Mouse (Mus musculus): ENCODE measurements at regions not wholly inside any gene's neighbourhood (a gene's known extent, or its start where the extent isn't known, plus 50 kb on each side); places are given as distances from the start of the nearest gene placed in this dataset.
"Not testable (repeated sequence)": the region's sequence is repeated elsewhere in the genome, so short reads cannot be mapped to it uniquely, and the experiment has no call there.

DNA sequence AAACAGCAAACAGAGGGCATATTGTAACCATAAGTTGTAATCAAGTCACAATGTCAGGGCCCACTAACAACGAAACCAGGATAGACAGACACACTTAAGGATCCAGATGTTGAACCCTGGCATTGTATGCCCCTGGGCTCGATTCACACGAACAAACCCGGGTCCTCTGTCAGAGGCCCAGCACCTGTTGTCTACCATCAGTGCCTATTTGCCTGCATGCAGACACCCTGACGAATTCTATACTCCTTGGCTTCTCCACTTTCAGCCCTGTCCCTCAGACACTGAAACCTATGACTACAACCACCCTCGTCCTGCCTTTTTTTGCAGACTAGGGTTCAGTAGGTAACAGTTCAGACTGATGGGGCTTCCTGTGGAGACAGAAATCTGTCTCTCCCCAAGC, 170.6 kb upstream of the Pkdcc start:
- no peak for DNase-seq (ENCODE audit: low spot score)

DNA sequence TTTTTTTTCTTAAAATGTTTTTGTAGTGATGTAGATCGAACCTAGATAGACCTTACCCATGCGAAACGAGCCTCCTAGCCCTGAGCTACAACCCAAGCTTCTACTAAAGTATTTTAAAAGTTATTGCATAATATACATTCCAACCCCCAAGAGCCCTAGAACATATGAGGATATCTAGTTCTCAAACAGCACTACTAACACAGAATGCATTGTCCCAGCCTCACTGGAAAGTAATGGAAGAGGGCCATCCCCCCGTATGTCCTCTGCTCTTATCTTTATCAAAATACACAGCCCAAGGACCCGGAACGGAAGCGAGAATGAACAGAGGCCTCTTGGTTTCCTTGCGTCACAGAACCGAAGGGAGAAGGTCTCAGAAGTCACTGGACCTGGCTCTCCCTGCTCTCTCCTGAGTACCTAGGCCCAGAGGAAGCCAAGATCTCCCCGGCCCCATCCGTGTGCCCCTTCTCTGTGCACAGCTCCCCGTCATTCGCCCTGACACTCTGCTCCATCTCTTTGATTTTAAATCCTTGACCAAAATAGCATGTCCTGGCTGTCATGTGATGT, 165.0 kb upstream of the Pkdcc start:
- no peak for DNase-seq (ENCODE audit: low spot score)

DNA sequence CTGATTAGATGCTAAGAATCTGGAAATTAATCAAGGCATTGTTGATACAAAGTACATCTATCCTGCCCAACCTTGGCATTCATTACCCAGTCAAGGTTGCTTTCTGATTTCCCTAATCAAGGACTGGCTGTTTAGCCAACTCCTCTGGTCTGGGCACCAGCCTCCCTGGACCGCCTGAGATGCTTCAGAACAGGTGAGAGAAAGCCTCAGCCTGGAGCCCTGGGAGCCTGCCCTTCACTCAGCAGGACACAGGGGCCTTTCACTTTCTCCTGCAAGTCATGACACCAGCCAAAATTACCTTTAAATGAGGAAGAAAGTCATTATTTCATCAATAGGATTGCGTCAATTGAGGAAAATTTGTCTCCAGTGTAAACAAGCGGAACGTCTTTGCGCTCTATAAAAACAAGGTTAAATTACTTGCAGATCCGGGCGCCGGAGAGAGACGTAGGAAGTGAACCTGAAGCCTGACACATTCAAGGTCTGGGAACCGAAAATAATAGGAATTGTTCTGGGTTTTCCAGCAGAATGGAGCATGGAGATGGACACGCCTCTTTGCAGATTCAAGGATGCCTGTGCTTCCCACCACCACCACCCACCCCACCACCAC, 164.4 kb upstream of the Pkdcc start:
- no peak for DNase-seq (ENCODE audit: low spot score)

DNA sequence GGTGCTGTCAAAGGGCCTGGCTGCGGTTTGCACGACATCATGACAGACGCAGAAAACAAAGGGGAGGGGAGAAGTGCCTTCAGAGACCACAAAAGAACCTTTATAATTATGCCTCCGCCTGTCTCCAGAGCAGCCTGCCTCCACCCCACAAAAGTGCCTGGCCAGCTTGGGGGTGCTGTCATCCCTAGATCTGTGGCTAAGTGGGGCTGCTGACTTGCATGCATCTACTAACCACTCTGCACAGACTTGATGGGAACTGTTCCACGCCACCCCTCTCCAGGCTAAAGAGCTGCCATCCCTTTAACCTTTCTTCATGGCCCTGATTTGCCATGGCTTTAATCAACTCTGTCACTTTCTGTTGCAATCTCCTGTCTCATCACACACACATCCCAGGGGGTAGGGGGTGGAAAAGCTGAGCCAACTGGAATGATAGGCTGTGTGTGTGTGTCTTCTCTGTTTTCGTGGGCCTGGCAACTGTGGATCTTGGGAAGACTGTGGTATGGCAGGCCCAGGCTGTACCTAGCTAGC, 162.4 kb upstream of the Pkdcc start:
- no peak for DNase-seq (ENCODE audit: low spot score)

DNA sequence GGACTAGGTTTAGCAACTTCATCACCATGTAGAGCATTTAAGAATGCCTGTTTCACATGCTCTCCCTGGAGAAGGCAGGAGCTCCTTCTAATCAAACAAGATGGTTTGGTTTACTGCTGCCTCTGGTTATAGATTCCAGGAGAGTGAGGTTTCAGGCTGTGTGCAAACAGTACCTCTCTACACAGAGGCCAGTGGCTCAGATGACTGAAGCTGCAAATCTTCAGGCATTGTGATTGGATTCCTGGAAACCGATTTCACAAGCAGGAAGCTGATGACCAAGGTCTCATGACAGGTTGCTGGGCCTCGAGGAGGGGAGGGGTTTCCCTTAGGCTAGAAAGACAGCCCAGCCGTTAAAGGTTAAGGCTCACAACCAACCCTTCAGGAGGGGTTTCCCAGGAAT, 157.3 kb upstream of the Pkdcc start:
- no peak for DNase-seq (ENCODE audit: low spot score)

DNA sequence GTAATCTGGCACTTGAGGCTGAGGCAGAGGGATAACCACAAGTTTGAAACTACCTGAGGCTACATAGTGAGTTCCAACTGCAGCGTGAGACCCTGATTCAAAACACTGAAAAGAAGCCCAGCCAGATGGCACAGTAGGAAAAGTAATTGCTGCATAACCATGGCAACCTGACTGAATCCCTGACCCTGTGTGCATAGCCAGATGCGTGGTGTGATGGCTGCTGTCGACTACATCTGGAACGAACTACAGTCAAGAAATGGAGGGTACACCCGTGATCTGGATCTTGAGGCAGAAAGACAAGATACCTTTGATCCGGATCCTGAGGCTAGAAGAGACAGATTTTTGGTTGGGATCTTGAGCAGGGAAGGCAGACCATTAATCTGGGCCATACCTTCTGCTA, 153.2 kb upstream of the Pkdcc start:
- DNase-seq (ENCODE audit: low spot score), result no peak

DNA sequence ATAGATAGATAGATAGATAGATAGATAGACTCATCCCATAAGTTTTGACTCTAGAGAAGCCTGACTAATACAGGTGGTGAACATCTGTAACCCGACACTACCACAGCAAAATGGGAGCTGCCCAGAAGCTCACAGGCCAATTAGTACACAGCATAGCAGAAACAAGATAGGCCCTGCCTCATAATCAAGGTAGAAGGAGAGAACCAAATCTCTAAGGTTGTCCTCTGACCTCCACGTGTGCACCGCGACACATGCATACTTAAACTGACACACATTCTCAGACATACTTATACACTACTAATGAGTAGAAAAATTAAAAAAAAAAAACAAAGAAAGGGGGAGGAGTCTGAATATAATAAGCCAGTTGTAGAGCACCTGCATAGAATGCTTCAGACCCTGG, 151.2 kb upstream of the Pkdcc start:
- no peak for DNase-seq (ENCODE audit: low spot score)

DNA sequence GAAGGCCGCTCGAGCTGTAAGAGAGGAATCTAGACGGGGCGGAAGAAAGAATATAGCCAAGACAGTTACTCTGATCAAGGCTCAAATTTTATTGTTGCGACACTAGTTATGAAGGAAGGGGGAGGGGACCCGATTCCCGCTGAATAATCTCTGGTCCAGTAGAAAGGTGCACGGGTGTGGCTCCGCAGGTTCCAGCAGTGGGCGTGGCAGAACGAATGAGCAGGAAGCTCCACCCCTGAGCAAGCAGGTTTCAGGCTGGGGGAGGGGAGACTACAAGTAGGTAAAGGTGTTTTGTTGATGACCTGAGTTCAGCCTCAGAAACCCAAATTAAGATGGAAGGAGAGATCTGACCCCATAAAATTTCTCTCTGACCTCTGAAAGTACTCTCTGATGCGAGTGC, 150.7 kb upstream of the Pkdcc start:
- DNase-seq (ENCODE audit: low spot score), result not testable (repeated sequence)

DNA sequence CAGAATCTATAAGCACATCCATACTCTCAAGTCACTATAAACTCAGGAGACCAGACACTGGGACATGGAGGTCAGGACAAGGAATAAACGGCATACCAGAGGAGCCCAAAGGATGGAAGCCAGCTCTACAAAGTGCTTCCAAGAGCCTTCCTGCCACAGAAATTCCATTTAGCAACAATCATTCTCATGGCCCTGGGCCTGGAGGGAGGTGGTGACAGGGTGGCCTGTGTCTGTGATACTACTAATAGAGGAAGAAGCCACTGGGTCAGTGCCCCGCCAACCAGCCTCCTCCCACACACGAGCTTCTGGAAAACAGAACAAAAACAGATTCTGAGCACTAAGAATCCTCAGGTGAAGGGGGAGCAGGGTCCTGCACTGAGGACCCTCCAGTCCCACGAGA, 145.8 kb upstream of the Pkdcc start:
- no peak for DNase-seq (ENCODE audit: low spot score)

DNA sequence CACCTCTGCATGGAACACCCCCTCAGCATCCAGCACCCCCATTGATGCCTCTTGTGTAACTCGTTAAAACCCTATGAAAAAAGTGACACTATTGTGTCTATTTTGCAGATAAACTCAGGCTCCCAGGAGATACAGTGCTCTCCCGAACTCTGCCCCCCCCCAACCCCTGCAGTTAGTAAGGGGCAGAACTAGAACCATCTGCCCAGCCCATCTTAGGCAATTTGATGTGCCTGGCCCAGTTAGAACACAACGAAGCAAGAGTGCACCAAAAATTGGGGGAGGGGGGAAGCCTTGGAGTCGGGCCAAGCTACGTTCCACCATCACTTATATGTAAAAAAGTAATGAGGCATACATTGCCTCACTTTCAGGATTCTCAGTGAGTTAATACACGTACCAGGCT, 143.3 kb upstream of the Pkdcc start:
- no peak for DNase-seq (ENCODE audit: low spot score)

DNA sequence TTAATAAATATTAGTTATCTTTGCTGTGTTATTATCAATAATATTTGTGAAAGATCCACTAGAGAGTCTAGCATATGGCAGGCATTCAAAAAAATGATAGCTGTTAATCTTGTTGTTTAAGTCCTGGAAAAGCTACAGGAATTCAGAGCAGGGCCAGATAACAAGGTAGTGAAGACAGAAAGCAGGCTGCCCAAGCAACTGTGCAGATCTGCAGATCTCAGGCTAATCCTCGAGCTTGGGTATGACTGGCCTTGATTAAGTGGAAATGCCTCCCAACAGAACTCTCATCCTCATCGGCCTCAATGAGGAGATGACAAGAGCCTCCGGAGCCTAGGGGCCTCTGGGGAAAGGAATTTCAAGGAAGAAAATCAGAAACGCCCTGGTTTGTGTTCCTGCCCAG, 142.9 kb upstream of the Pkdcc start:
- no peak for DNase-seq (ENCODE audit: low spot score)

DNA sequence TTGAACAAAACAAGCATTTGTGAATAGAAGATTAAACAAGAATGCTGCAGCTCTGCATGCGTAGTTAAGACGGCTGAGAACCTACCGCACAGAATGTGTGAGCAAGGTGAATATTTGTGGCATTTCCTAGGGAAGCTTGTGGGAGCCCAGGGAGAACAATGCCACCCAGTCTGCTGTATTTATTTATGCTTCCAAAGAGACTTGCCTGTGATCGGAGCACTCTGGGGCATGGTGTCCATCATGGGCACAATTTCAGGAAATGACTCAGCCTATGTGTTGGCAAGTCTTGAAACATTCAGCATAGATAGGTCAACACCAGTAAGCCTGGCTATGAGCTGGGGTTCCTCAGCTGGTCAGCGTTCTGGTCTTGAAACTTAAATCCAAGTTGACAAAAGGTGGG, 140.2 kb upstream of the Pkdcc start:
- DNase-seq (ENCODE audit: low spot score), result no peak

DNA sequence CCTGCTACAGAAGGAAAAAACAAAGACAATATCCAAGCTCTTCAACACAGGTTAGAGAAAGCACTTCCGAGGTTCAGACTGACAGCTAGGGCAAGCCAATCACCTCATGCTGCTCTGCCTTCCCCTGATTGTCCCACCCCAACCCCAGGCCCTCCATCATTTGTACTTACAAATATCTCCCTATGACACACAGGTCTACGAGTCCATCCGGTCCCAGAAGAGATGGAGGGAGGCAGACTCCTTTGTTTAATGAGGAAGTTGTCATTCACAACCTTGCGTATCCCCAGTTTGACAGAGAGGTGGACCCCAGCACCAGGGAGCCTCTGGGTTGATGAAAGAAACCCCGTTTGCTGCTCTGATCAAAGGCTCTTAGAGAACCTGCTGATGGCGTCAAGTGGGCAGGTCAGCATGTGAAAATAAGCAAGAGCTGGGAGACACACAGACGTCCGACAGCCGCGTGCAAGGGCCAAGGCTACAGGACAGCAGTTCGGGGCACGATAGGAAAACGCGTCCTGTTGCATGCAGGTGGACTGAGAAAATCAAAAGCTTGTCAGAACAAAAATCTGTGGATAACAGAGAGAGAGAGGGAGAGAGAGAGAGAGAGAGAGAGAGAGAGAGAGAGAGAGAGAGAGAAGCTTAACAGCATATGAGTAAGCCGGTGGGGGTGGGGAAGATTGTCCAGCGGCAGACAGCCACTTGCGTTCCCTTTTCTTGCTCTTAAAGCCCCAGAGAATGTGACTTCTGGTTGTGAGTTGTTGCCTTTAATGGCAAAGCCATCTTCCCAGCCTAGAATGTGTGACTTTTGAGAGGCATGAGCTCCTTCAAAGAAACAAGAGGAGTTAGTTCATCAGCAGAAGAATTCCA, 137.1 kb upstream of the Pkdcc start:
- DNase-seq (ENCODE audit: low spot score), result no peak

DNA sequence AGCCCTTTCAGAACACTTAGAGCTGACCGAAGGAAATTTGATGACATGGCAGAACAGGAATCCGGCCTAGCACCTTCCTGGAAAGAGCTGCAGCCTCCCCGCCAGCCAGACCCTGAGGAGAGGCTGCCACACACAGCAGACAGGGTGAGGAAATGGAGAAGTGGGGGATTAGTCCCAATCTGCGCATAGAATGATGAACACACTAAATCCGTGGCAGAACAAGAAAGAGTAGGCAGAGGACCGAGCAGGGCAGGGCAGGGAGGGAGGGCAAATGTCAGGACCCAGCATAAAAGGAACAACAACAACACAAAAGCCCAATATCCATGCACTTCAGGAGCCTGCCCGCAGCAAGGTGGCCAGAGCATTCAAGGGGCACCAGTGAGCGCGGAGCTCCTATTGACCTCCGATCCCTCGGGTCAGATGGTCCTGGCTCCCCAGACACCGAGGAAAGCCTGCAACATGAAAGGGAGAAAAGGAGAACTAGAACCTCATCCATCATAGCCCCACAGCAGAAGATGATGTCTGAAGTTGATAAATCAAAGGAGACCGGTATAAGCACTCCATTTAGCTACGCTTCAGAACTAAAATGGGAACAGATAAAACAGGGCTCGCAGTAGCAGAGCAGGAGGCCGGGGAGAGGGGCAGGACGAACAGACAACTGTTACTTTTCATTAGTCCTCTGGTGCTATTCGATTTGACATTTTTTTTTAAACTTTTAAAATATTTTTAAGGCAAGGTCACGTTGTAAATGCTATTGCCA, 136.3 kb upstream of the Pkdcc start:
- DNase-seq (ENCODE audit: low spot score), result no peak

DNA sequence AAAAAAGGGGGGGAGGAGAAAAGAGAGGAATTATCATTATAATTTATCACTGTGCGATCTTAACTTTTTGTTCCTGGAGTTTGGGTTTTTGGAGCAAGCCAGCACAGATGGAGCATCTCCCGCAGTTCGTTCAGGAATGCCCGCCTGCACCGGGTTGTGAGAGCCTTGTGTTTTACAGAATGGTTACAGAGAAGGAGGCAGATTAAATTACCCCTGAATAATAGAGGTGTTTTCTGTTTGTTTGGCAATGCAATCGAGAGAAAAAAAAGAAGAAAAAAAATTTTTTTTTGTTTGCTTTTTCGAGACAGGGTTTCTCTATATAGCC, 135.8 kb upstream of the Pkdcc start:
- DNase-seq (ENCODE audit: low spot score), result no peak

DNA sequence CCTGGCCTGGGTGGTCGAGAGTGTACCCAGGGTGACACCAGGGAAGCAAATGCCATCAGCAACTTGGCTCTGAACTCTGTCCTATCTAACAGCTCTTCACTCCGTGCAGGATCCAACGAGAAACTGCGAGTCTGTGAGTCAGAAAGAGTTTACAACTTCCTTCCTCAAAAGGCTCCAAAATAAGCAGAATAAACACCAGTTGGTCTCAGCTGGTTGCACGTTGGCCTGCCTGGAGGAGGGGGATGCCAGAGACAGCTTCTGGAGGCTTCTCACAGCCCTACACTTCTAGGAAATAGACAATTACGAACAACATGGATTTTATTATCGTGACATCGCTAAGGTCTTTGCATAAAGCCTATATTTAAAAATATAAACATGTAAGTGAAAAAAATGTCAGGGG, 133.4 kb upstream of the Pkdcc start:
- DNase-seq (ENCODE audit: low spot score), result no peak

DNA sequence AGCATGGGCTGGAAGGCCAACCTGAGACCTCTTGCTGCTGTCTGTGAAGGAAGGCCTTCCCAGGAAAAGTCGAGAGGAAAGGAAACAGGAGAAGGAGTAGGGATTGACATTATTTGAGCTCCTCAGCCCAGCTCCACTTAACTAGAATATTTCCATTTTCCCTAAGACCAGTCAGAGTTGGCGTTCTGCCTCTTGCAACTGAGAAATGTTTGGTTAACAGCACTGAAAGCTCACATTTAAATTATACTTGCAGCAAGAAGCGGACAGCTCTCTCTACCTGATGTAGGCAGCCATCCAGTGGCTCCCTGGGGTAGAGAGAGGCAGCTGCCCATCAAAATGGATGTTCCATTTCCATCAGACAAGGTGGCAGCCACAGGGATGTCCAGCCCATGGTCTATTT, 131.6 kb upstream of the Pkdcc start:
- DNase-seq (ENCODE audit: low spot score), result no peak

DNA sequence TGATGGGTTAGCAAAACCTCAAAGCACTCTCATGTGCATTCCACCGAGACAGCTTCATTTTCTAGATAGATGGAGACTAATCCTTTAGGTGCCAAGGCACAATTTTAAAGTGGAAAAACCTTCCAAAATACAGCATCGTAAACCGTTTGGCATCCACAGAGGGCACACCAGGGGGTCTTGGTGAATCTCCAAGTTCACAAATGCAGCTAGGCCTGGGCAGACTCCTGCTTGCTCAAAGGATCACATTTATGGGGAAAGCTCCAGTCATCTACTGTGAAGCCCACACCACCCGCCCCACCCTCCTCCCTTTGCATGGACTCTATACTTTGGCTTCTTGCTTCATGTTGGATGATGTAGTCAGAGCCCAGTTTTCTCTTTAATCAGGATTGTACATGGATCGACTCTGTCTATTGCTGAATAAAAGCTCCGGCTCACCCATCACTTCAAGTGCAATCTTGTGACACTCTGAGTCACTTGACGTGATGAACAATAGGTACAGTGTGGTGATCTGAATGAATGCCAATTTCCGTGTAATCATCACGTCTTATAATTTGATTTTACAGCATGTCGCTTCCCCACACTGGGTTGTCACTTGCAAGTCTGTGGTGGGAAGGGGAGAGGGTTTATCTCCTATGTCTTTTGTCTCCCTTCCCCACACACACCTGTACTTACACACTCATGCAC, 129.2 kb upstream of the Pkdcc start:
- DNase-seq (ENCODE audit: low spot score), result no peak

DNA sequence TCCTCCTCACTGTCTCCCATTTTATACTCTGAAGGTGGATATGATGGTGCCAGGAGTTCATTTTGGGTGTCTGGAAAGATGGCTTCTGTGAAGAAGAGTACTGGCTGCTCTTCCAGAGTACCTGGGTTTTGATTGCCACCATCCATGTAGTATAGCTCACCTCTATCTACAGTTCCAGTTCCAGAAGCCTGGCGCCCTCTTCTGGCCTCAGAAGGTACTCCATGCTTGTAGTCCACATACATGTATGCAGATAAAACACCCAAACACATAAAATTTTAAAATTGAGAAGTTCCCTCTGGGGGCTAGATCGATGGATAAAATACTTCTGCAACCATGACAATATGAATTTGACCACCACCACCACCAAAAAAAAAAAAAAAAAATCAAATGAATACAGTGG, 128.4 kb upstream of the Pkdcc start:
- DNase-seq (ENCODE audit: low spot score), result peak; percentile 7

DNA sequence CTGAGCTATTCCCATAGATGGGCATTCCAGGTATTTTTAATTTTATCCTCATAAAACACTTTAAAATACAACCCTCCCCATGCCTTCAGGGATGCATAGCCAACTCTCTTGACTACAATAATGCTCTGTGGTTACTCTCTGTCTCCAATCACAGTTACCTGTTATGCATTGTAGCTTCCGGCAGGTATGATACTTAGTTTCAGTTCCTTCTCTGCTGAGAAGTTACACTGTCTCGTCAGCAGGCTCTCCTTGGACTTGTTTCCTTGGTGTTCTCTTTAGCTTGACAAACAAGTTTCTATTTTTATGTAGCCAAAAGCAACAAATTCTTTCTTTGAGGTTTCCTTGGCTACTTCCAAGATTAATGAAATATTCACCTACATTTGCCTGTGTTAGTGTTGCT, 126.6 kb upstream of the Pkdcc start:
- DNase-seq (ENCODE audit: low spot score), result no peak

DNA sequence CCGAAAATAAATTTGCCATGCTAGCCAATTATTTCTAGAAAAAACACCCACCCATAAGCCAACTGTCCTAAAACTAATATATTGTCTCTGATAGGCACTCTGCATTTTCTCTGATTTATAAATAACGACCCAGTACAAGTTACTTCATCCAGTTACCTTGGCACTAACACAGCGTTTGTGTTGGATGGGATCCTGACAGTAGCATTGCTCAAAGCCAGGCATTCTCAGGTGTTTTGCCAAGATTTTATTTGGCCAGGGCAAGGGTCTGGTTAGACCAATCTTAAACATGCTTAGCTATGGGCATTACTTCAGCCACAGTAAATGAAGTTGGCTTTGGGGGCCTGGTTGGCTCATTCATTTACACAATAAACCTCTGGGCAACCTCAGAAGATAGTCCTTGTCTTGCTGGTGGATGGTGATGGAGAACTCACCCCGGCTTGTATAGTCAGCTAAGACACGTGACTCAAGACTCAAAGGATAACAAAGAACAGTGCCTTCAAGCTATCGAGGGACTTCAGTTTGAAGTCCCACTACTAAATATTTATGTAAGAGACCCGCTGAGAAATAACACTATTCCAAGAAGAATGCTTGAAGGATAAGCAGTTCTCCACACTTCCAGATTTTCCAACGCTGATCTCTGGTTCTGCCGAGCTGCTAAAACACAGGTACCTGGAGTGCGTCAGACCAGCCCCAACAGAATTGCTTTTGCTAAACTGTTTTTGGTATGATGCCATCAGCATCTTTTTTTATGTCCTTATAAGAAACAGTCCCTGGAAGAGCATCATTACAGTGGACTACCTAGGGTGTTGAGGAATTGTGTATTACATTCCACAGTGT, 125.0 kb upstream of the Pkdcc start:
- DNase-seq (ENCODE audit: low spot score), result no peak

All from c-Kit-positive CD71-positive TER-119-positive erythroid progenitor cells, embryonic 14.5 days (primary cell).